Mouse (Mus musculus) naive thymus-derived CD4-positive, alpha-beta T cell, adult 2 months (primary cell): ENCODE measurements around the gene Gm20388.

Source experiments
- DNase-seq: peaks from one replicate; pipeline ENCODE4 v3.0.0-alpha.2; 2011; ENCODE audit warnings: low read depth

Gene Gm20388

GRCm38 (mm10) chr8:120169119-120169518 is 258.5 kb downstream of the Gm20388 start:
- no peak for DNase-seq

- no peak for DNase-seq
These were observed 262.6 kb downstream of the Gm20388 start for GRCm38 (mm10) chr8:120173195-120173594.

GRCm38 (mm10) chr8:120174606-120175005 is 264.0 kb downstream of the Gm20388 start:
- DNase-seq: no peak

GRCm38 (mm10) chr8:120176605-120177004 is 266.0 kb downstream of the Gm20388 start:
- no peak for DNase-seq

- DNase-seq: peak; percentile 57
These were observed 266.9 kb downstream of the Gm20388 start, which contains the start of gene Fam92b for GRCm38 (mm10) chr8:120177318-120178123. Gene Fam92b (minus strand): TSS chr8:120177466.

- peak; percentile 26 for DNase-seq
These were observed 267.5 kb downstream of the Gm20388 start for GRCm38 (mm10) chr8:120178124-120178514.

GRCm38 (mm10) chr8:120179027-120179431 is 268.4 kb downstream of the Gm20388 start:
- DNase-seq: peak; percentile 92

- no peak for DNase-seq
These were observed 269.9 kb downstream of the Gm20388 start for GRCm38 (mm10) chr8:120180445-120180970.

- no peak for DNase-seq
These were observed 270.6 kb downstream of the Gm20388 start for GRCm38 (mm10) chr8:120181274-120181673.

- no peak for DNase-seq
These were observed 271.3 kb downstream of the Gm20388 start for GRCm38 (mm10) chr8:120181861-120182414.

- no peak for DNase-seq
These were observed 273.7 kb downstream of the Gm20388 start for GRCm38 (mm10) chr8:120184366-120184765.

GRCm38 (mm10) chr8:120184850-120185792 is 274.5 kb downstream of the Gm20388 start:
- no peak for DNase-seq

- no peak for DNase-seq
These were observed 275.8 kb downstream of the Gm20388 start for GRCm38 (mm10) chr8:120186454-120186853.

- no peak for DNase-seq
These were observed 277.9 kb downstream of the Gm20388 start for GRCm38 (mm10) chr8:120188510-120188909.

GRCm38 (mm10) chr8:120189440-120189839 is 278.8 kb downstream of the Gm20388 start:
- no peak for DNase-seq

GRCm38 (mm10) chr8:120190107-120190809 is 279.6 kb downstream of the Gm20388 start:
- DNase-seq: no peak

GRCm38 (mm10) chr8:120190810-120191413 is 280.3 kb downstream of the Gm20388 start:
- DNase-seq: no peak

- DNase-seq: no peak
These were observed 281.0 kb downstream of the Gm20388 start for GRCm38 (mm10) chr8:120191633-120192032.

GRCm38 (mm10) chr8:120192118-120192517 is 281.5 kb downstream of the Gm20388 start:
- DNase-seq: no peak

- DNase-seq: no peak
These were observed 290.7 kb downstream of the Gm20388 start for GRCm38 (mm10) chr8:120201351-120201750.

- no peak for DNase-seq
These were observed 291.9 kb downstream of the Gm20388 start for GRCm38 (mm10) chr8:120202546-120202945.
